Mouse (Mus musculus) layer of hippocampus, adult 9-11 months (tissue): ENCODE results near the gene Adrb1.
"Not testable (repeated sequence)": the region's sequence is repeated elsewhere in the genome, so short reads cannot be mapped to it uniquely, and the experiment has no call there.

ENCODE experiments used
- DNase-seq: peaks from one replicate; pipeline ENCODE4 v3.0.0; 2022

Gene Adrb1

DNA sequence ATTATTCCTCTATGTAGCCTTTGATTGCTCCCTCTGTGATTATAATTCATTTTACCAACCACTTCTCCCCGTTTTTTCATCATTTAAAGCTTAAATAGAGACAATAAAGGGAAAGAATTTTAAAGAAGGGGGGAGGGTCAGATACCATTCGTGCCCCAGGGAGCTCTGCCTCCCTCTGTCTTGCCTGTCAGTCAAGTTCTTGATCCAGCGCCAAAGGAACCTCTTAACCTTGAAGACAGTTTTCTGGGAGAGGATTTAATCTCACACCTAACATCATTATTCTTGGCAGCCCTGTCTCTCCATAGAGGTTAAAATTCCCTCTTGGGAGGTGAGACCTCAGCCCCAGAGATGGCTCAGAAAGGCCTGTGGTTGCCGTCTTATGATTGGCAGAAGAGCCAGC is 28.7 kb downstream of the Adrb1 start:
- no peak for DNase-seq

DNA sequence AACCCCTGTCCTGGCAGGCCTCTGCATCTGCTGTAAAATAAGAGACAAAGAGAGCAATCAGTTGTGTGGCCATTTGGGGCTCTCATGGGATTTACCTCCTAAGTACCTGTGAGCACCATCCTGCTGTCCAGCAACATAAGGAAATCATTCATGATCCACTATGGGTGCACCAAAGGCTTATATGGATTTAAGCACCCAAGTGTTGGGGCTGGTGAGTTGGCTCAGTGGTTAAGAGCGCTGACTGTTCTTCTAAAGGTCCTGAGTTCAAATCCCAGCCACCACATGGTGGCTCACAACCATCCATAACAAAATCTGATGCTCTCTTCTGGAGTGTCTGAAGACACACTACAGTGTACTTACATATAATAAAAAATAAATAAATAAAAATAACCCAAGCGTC is 32.5 kb downstream of the Adrb1 start:
- DNase-seq = not testable (repeated sequence)

DNA sequence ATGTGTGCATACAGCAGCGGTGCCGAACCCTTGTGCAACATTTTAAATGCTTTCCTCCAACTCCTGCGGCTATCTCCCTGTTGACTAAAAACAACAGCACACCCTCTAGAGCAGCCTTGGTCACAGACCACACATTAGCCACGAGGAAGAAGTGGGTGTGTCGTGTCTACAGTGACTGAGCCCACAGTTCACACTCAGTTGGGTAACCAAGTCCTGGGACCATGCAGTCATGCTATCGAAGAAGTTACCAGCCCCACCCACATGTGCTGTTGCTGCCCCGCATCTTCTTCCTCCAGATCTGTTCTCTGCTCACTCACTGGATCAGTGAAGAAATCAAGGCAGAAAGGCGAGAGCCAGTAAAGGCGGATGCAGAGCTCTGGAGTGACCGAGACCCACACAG is 34.4 kb downstream of the Adrb1 start:
- DNase-seq = peak; percentile 49

DNA sequence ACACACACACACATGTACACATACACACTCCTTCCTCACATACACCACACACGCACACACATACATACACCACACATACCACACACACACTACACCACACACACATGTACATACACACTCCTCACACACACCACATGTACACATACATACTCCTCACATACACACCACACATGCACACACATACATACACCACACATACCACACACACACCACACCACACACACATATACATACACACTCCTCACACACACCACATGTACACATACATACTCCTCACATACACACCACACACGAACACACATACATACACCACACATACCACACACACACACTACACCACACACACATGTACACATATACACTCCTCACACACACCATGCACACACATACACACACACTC is 36.3 kb downstream of the Adrb1 start:
- no peak for DNase-seq

DNA sequence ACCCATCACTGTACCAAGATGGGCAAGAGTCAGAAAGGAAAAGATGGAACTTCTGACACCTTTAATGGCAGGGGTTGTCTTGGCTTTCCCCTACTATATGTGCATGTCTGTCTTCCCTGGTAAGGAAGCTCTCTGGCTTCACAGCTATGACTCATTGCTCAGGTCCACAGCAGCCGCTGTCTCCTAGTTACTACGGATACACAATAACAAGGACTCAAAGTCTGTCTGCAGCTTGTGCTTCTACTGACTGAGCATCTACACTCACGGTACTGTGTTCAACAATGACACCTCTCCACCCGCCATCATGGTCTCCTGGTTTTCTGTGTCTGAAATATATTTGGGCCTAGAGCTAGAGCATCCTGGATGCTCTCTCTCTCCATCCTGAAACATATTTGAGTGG is 37.7 kb downstream of the Adrb1 start:
- no peak for DNase-seq

DNA sequence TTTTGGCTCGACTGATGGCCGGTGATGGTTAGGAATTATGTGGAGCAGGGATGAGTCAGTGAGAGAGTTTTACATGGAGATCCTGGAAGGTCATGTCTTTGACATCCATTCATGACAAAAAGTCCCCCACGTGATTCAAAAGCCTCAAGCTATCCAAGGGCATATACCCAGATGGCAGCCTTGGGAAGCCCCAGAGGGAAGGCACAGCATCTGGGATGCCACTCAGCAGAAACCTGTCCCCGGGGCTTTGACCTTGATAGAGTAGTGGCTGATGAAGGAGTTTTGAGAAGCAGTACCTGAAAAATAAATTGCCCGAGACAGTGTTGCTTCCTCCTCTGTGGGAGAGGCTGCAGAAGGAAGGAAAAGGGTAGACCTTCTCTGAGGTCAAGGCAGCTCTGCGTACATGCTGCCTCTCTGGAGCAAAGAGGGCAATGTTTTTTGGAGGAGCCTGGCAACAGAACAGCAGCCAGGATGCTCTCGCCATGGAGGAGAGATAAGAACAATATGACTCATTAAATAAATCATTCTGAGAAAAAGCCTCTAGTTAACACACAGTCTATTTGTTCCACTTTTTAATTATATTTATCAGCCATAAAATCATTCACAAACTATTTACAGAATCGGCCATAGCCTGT is 38.4 kb downstream of the Adrb1 start:
- DNase-seq = no peak

DNA sequence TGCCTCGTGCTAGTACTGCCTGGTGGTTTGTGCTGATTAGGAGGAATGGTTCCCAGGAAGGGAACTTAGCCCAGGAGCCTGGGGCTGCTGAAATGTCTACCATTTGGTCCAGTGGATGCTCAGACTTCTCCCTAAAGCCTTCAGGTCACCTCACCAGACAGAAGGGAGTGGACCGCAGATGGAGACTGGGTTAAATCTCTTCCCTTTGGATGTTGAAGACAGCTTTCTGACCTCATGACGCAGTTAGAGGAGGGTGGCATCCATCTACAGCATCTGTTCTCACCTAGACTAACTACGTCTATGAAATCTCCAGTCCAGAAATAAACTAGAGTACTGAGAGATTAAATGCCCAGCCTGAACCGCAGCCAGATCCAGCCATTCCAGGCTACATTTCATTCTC is 39.1 kb downstream of the Adrb1 start:
- DNase-seq = no peak

DNA sequence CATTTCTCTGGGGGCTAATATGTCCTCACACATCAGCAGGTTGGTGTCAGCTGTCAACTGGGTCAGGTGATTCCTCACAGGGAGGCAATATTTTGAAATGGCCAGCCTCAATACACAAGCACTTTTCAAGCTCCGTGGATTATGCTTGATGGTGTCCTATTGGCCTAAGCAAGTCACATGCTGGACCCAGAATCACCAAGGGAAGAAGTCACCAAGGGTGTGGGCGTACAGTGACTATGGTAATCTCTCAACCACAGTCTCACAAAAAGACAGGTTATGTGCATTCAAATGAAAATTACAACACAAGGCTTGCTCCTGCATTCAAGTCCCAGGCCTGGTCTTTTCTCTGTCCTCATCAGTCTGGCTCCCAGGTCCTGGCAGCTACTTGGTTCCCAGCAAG is 39.7 kb downstream of the Adrb1 start:
- DNase-seq = no peak

DNA sequence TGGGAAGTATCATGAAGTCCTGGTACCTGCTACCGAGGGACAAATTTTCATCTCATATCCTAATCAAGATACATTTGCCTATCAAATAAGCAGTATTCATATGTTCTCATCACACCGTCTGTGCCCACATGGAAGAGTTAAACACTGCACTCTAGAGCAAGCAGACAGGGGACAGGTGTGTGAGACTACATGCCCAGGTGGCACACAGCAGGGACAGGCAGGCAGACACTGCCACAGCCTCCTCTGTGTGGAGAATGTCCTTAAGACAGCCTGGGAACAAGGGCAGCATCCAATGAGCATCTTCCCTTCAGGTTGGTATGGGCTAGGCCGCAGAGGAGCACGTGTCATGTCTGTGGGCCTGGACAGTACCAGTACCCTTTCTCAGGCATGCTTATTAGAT is 40.7 kb downstream of the Adrb1 start:
- no peak for DNase-seq

DNA sequence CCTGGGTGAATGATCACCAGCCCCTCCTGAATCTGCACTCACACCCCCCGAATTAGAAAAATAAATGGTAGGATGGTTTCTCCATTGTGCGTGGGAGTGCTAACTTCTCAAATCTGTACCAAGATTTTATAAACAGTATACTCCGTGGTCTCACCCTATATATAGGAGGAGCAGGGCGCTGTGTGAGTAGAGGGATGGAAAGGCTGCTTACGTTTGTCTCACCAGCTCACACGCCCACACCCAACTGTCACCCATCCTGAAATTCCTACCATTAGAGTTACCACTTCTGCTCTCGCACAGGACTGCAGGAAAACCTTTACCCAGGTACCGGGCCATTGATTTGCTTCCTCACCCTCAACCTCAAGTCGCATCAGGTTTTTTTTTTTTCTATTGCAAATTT is 47.0 kb downstream of the Adrb1 start:
- DNase-seq = no peak

DNA sequence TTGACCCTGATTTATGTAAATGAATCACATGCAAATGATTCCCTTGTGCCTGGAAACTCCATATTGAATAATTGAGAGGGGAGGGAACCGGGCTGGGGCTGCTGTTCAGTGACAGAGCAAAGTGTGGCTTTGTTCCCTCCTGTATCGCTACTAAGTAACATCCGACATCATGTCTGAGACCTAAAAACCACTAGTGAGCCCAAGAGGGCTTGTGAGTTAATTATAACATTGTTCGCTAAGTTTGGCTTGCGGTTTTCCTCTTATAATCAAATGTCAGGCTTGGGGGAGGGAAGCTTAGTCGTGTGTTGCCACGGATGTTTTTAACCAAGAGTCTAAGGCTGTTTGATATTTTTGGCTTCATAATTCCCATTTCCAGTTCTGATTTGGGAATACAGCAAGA is 50.2 kb downstream of the Adrb1 start:
- DNase-seq = no peak

DNA sequence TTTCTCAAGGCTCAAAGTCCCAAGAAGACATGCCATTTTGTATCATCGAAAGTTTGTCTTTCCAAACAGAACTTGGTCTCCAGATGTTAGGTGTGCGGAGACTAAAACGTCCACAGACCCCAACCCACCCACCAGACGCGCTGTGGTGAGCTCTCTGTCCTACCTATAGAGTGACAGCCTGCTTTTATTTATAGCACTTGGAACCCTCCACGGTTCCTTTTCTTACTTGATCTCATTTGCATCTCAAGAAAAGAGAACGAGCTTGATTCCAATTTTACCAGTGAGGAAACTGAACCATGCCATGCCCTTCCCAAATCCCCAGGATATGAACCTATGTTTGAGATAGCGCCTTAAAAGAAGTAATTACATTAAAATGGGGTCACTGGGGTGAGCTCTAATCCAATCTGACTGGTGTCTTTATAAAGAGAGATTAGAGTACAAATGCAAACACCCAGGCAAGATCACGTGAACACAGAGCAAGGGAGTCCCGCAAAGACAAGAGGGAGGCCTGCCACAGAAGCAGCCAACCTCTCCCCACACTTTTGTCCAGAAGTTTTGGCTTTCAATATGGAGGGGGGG is 51.5 kb downstream of the Adrb1 start:
- no peak for DNase-seq

DNA sequence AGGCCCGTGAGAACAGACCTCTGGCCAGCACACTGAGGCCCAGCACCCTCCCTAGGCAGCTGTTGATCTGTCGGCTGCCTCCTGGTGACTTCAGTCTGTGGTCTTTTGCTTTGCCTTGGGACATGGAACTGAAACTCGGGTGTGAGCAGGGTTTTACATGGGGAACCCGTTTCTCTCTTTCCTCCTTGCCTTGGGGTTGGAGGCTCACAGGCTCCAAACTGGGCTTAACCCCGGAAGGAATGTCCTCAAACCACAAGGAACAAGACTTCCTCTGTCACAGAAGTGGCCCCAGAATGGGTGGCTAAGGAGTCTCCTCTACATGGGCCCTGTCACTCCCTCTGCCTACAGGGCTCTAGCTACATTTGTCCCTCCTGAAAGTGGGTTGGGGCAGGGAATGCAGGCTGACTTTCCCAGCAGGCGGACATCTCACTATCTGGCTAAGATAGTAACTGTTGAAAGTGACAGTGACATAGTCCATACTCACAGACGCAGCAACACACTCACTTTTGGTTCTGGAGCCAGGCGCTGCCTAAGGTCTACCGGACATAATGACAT is 52.5 kb downstream of the Adrb1 start:
- DNase-seq = peak; percentile 63

DNA sequence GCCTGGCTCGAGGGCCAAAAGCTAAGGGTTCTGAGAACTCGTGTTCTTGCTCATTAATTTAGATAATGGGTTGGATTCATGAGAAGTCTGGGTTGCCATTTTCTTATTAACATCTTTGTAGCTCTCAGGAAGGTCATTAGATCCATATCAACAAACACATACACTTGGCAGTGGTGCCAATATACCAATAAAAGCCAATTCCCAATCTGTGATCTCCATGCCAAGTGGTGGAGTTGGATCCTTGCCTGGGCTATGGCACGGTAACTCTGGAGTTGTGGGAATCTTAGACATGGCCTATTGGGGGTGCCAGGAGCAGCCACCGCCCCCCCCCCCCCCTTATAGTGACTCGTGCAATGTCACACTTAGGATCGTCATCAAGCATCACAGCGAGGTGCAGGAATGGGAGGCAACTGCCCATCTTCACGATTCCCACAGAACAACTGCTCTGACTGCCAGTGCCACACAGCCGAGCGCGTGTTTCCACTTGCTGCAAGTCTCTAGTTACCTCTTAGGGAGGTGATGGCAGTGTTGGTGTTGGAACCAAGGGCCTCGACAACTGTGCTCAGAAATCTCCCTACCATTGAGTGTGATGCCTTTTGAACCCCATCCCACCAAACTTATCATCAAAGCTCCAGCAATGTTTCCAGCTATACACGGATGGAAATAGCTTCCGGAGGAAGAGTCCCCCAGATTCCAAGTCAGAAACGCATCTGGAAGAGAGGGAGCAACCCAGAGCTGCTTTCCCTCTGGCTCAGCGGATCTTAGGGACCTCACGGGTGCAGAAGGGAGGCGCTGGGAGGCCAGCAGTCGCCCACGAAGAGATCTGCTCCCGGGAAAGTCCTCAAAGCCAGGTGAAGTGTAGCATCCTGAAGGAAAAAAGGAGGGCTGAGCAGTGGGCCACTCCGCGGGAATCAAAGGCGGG is 53.2 kb downstream of the Adrb1 start:
- DNase-seq = no peak

DNA sequence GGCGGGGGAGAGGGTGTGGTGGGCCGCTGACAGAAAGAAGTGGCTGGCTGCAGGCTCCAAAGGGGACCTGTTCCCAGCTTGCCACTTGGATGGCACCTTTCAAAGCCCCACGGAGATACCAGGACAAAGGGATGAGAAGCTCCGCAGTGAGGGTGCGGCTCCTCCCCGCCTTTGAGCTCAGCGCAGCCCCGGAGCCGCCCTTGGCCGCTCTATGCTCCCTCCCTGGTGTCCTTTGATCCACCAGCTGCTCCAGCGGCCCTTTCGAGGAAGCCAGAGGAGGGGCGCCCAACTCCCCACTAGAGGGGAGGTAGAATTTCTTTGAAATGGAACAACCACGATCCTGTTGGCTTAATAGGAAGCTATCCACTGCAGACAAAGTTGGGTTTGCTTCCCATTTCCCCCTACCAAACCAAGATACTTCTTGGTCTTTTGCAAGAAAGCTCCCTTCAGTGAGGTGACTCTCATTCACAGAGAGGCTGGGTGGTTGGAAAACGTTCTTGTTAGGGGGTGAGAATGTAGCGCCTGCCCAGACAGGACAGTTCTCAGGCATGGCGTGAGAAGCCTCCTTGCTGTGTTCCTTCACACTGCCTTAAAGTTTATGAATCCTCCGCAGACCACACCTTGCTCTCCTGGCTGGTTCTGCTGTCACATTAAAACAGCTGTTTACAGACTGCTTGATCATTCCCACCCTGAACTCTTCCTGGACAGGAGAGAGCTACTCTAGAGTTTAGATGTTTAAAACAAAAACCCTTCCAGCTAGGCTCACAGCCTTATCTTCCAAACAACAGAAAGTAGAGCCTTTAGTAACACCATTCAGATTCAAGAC is 54.1 kb downstream of the Adrb1 start:
- no peak for DNase-seq

DNA sequence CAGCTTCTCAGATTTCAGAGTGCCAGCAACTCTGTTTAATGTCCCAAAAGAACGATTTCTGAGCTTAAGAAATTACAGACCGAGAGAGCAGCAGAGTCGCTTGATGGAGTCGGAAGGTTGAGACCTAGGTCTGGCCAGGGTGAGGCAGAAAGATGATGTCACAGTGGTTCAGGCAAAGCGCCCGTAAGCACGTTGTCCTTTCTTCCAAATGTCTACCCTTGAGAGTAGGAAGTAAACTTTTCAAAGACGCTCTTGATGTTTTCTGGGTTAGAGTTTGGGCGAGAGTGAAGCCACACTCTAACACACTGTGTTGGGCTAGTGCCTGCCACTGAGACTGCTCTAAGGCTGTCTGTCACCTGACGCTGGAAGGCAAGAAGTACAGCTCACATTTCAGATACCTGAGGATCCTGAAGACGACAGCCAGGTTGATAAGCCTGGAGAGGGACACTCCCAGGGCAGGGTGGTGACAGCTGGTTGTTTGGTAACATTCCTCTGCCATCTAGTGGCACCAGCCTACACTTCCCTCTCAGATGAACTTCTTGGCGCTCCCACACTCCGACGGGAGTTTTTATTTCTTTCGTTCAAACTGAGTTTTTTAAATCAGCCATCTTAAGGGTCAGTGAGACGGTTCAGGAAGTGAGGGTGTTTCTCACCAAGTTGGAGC is 54.9 kb downstream of the Adrb1 start:
- DNase-seq = peak; percentile 55

DNA sequence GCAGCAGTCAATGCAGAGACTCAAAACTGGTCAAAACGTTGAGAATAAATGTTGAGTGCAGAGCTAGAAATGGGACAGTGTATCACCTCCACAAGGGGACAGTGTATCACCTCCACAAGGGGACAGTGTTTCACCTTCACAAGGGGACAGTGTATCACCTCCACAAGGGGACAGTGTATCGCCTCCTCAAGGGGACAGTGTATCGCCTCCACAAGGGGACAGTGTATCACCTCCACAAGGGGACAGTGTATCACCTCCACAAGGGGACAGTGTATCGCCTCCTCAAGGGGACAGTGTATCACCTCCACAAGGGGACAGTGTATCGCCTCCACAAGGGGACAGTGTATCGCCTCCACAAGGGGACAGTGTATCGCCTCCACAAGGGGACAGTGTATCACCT is 56.5 kb downstream of the Adrb1 start:
- not testable (repeated sequence) for DNase-seq
